Mouse (Mus musculus): ENCODE results near the gene Cul7.
A peak's percentile ranks its signal among the peaks of the same experiment; 100 is the strongest.

Gene Cul7

DNA sequence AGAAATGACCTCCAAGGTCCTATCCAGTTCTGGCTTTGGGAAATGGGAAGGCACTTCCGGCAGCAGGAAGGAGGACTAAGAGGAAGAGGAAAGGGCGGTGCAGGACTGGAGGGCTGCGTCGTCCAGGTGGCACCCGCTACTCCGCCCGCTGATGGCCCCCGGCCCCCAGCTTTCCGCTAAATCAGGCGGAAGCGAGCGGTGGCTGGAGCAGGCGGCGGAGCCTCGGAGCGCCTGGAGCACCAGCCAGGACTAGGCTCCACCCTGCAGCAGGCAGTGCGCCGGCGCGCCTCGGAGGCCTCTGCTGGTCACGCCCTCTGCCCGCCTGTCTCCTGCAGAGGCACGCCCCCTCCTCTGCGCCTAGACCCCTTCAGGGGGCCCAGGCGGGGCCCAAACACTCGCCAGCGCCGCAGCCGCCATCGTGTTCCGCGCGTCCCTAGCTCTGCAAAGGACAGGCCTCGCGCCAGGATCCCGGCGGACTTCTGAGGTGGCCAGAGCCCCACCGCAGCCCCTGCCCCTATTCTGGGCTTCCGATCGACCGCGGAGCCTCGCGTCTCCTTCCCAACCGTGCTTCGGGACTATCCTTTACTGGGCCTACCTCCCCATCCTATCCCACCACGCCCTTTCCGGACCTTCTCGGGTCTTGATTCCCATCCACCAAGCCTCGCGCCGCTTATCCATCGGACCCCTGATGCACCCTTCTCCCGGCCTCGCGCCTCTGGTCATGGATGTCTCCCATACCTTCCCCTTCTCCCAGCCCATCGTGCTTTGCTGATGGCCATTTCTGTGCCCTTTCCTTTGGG, at the start of gene Cul7:
Cul7 (plus strand) TSS at position 106 of the 800 bp plus-strand sequence.
- DNase-seq: peak; percentile 93

DNA sequence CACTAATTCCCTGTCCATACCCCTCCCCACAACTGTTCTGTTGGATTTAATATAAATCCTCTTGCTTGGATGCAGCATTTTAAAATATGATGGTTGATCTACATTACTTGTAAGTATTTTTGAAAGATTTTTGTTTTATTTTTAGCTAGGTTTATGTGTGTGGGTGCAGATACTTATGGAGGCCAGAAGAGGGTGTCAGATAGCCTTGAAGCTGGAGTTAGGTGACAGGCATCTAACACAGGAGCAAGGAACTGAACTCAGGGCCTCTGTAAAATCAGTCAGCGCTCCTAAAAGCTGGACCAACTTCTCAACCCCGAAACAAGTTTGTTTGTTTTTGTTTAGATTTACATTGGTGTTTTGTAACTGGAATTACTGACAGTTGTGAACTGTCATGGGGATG, 49.6 kb upstream of the Cul7 start:
- DNase-seq: no peak

DNA sequence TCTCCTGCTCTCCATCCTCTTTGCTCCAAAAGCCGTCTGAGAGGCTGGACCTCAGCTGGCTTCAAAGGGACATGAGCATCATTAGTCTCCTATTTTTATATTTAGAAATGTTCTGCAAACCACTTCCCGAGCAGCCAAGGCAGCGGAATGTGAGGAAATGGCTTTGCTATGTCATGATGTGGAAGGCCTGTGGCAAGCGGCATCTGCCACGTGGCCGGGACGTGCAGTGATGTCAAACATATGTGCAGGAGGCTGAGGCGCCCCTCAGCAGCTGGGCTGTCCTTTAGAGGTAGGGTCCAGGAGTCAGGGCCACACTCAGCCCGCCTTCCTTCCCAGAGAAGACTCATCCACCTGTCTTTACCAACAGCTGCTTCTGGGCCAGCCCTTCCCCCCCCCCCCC, 47.9 kb upstream of the Cul7 start:
- no peak for DNase-seq

DNA sequence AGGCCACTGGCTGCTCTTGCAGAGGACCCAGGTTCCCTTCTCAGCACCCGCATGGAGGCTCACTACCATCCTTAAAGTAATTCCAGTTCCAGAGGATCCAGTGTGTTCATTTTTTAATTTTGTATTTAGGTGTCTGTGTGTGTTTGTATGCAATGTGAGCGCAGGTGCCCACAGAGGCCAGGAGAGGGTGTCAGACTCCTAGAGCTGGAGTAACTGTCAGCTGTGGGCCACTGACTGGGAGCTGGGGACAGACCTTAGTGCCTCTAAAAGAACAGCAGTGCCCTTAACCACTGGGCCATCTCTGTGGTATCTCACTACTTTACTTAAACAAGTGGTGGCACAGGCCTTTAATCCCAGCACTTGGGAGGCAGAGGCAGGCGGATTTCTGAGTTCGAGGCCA, 46.9 kb upstream of the Cul7 start:
- no peak for DNase-seq

DNA sequence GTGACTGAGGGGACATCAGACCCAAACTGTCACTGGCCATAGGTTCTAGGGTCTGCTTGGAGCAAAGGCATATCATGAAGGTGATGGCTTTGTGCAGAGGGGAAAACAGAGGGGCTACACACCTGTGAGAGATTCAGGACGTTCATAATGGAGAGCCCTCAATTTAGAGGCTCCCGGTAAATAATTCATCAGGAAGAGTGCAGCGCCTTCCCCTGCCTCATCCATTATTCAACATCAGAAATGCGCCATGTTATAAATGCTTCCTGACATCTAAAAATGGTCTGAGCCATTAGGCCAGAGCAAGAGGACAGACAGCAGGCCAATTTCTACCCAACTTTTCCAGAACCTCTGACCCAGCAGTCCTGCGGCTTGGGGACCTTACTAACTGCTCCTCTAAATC, 45.0 kb upstream of the Cul7 start:
- DNase-seq: no peak

DNA sequence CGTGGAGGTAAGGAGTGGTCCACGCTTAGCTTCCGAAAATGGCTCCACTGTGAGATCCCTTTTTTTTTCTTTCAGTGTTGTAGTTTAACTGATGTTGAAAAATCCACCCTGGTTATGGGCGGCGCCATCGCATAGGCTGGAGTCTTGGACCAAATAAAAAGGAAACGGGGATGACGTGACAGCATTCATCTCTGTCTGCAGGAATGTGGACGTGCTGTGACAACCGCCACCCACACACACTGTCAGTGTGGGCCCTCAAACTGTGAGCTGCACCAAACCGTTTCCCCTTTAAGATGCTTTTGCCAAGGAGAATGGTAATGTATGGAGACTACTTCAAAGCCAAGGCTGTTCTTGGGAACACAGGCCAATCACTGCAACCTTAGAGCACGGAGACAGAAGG, 44.1 kb upstream of the Cul7 start:
- no peak for DNase-seq

DNA sequence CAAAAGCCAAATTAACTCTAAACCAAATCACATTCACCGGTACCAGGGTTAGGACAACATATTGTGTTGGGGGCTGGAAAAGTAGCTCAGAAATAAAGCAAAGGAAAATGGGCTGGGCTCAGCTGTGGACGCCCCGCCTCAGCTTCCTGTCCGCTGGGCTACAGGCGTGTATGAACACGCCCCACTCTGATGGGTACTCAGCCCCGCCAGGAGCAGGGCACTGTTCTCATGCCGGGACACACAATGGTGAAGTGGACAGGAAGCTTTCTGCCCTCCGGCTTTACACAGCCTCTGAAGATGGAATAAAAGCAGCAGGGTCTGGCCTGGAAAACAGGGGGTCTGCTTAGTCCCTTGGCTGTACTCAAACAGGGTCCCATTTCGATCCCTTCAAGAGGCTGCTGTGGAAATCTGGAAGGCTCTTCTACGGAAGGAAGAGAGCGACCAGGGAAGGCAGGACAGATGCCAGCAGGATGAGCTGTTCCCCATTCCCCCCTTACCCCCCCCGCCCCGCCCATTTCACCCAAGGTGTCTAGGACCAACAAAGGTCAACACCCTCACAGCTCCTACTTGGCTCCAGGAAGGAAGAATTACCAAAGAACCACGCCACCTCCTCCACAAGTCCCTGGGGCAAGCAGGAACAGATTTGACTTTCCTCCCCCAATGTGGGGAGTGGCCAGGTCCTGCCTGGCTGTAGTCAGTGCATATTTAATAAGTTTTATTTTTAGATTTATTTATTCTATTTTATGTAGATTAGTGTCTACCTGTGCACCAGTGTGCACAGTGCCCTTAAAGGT, 40.2 kb upstream of the Cul7 start:
- peak; percentile 46 for DNase-seq

DNA sequence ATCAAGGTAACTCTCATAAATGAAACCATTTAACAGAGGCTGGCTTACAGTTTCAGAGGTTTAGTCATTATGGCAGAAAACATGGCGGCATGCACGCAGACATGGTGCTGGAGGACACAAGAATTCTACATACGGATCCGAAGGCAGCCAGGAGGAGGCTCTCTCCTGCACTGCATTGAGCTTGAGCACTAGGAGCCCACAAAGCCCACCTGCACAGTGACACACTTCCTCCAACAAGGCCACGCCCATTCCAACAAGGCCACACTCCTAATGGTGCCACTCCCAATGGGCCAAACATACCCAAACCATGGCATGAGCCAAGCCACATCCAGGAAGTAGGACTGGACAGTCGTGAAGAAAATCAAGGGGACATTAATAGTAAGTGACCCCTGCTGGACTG, 38.8 kb upstream of the Cul7 start:
- DNase-seq: no peak

DNA sequence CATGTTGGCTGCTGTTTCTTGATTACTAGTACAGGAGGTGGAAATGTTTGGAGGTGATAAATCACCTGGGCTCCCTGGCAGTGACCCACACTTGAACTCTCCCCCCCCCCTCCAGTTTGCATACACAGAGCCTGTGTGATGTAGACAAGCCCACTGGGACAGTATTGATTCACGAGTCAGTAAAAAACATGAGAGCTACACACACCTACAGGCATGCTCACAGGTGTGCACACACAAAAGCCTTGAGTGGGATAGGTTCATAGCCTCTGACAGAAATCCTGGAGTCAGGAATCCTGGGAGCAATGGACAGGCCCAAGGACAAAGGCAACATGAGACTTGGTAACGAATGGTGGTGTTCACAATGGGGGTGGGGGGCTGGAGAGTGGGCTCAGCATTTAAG, 37.9 kb upstream of the Cul7 start:
- no peak for DNase-seq

DNA sequence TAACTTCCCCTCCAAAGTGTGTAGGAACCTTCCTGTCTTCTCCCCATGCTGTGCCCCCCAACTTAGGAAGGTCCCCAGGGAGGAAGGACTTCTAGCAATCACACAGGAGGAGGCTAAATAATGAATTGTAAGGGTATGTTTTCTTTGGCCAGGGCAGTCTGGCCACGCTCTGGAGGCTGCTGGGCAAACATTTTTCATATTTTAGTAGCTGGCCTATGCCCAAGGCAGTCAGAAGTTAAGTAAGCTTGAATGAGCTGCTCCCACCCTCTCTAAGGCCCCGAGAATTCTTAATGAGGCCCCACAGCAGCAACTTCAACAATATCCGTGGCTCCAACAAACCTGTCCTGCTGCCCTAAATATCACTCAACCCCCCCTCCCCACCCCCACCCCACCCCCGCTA, 37.3 kb upstream of the Cul7 start:
- DNase-seq: peak; percentile 59

DNA sequence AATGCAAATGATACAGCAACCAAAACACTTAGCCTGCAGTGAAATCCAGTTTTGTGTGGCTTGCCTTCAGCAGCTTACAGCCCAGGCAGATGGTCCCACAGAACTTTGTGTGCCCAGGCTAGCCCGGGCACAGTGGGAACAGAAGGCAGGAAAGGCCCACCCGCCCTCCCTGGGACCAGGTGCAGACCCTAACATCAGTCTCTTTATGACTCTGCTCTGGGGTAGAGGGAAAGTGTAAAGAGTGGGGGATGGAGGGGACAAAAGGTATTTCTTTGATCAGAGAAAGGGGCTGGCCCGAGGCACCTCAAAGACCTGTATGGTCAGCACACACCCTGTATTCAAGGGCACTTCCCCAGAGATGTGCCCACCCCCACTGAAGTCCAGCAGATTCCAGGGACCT, 36.9 kb upstream of the Cul7 start:
- no peak for DNase-seq

DNA sequence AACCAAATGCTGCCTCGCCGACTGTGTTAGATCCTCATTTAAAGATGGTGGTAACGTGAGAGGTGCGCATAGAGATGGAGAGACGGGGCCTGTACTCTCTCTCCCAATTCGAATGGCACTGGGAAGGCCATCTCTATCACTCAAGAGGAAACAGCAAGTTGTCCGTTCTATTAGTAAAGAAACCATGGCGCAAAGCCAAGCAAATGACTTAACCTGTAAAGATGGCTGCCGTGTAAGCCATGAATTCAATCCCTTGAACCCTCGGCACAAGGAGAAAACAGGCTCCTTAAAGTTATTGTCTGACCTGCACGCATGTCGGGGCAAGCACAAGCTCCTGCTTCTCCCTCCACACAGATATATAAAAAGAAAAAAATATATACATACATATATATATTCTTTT, 32.3 kb upstream of the Cul7 start:
- DNase-seq: no peak

DNA sequence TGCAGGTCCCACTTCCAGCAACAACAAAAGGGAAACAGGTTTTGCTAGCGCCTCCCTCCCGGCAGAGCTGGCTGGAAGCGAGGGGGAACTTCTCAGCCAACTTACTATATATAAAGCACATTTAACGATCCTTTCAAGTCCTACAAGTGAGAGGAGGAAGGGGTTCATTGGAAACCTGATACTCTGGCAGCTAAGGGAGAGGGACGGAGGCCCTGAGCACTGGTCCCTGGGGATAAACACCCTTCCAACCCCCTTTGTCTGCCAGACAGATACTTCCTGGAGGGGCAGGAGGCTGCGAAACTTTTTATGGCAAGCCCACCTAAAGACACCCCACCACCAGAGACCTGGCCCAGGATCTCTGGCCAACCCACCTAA, 31.8 kb upstream of the Cul7 start:
- no peak for DNase-seq

DNA sequence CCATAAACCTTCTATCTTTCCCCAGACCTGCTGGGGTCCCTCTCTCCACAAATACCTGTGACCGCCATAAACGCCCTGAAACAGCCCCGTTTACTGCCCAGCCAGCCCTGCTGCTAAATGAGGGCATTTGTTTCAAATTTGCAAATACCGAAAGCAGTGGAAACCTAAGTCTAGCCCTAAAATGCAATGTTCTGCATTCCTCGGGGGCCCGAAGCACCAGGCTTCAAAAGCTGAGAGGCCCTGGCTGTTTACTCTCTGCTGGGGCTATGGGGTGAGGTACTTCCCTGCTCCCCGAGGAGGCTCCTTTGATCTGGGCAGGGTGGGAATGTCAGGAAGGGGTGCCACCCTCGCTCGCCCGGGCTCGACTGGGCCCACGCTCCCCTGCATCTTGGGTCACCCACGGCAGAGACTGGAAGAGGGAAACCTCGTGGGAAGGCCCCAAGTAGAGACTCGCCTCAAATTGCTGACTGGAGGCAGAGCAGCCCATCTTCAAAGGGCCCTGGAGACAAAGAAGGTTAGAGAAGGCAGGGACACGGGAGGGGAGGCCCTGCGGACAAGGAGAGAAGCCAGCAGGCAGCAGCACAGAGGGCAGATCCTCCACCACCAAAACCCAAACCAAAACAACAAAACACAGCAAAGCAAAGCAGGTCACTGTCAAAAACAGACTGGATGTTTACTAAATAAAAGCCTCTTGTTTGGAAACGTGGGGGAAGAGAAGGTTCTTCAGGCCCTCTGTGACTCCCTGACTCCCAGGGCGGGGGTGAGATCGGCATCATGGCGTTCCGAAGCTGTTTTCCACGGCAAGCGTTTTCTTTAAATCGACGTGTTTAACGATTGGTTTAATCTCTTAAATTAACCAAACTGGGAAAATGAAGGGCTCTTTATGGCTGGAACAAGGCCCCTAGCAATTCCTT, 31.1 kb upstream of the Cul7 start:
- DNase-seq: no peak

DNA sequence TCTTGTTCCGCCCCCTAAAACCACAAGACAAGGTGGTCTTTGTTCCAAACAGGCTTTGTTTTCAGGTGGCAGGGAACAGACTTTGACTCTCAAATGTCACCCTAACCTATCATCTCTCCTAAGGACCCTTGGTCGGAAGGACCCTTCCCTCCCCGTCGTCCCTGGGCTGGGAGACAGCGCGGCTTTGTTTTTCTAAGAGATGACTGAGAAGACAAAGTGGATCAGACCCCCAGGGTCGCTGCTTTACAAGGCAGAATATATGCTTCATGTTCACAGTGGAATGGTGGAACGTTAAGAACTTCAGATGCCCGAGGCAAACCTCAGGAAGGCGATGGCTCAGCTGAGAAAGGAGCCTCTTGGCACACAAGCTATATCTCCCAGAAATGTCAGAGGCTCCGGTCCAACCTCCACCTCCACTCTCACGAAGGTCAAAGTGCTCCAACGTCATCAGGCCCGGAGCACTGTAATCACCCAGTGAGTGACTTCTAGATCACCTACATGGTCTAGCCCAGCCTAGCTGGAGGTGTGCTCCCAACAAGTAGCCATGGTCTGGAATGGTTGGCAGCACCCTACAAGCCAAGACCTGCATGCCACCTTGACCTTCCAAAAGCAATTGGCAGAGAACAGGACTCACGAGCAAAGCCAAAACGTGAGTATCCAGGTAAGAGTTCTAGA, 30.3 kb upstream of the Cul7 start:
- DNase-seq: no peak

DNA sequence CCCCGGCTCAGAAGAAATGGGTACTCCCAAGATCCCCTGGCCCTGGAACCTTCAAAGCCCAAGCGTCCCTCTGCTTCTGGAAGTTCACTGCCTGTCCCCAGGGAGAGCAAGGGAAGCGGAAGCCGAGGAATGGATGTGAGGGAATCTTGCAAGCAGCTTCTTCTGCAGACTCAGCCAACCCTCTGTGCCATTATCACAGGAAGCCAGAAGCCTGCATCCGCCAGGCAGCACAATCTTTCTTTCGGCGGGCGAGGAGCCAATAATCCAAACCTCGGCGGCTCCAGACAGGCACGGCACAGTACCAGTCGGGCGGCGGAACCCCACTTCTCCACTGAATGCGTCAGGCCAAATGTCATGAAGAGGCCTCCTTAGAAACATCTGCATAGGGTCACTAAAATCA, 28.8 kb upstream of the Cul7 start:
- DNase-seq: no peak

DNA sequence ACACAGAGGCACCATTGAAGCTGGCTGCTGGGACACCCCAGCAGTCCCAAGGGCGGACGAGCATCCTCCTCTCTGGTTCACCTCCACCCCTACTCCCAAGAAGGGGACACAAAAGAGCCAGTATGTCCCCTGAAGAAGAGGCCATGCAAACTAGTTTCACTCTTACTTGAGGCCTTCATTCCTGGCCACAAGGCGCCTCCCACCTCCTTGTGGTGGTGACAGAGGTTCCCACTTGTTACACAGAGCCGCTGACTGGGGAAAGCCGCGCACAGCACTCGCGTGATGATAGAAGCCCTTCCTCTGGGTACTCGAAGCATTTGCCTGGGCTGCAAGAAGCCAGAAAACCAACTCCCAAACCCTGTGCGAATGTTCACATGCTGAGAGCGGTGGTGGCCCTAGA, 27.9 kb upstream of the Cul7 start:
- no peak for DNase-seq

DNA sequence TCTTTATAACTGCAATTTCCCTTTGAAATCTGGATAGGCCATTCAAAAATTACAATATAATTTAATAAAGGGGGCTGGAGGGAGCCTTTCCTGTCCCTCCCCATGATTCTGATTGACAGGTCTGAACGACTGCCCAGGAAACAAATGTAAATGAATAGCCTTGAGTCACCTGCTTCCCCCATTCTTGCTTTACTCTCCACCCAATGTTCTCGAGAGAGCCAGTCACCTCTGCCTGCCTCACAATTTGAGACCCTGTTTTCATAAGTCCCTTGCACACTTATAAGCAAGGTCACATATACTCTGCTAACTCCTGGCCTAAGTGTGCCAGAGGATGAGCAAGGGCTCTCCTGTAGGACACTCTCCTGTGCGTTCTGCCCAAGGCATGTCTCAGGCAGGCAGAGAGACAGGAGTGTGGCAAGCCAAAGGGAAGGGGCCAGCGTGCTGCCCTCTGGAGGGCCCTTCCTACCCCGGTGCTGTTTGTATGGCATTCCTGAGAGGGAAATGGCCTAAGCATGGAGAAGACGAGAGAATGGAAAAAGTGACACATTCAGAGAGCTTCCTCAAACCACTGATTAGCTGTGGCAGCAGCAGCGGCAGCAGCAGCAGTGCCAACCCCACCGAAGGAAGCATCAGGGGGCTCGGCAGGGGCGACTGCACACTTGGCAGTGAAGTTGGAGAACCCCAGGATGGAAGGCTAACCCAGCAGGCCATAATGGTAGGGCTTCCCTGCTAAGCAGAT, 26.1 kb upstream of the Cul7 start:
- no peak for DNase-seq

DNA sequence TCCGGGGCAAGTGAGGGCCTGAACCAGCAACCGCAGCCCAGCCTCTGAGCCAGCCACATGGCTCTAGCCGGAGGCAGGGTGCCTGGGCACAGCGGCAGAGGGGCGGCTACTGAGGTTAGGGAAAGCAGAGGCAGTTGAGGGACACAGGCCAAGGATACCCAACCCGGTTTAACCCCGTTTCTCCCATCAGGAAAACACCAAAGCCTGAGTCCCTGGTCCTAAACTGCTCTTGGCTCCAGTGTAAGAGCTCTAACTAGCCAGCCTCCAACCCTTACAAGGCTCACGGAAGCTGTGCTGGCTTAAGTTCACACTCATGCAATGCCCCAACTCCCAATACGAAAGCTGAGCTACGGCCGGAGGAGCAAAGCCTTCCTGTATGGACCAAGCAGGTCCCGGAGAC, 25.5 kb upstream of the Cul7 start:
- no peak for DNase-seq

DNA sequence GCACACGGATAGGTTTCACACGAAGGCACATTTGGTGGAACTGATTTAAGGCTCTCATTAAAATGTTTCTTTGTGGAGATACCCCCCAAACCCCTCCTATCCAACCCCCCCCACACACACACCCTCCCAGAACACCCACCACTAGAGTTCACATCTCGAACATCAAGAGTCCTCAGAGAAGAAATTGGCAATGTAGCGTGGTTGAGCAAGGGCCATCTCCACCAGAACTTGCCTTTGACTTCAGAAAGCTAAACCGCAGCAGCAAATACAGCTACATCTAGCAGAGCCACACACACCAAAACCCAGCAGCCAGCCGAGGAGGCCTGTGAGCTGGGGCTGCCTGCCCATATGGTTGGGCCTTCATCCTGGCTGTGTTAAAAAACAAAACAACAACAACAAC, 22.7 kb upstream of the Cul7 start:
- no peak for DNase-seq

DNA sequence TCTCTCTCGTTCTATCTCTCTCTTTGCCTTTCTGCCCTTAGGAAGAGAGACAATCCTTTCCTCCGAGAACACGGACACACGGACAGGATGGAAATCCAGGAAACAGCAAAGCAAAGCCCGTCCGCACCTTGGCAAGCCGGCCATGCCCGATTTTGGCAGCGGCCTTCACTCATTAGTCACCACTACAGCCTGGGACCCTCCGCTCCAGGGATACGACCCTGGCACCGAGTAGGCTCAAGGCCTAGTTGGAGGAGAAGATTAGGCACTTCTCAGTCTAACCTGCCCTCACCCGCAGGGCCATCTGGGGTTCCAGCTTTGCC, 21.7 kb upstream of the Cul7 start:
- DNase-seq: no peak

Measured in kidney, adult 11 months (tissue).